Mouse (Mus musculus): ENCODE data around the gene Epha4. TPM values are rescaled to one million over a fixed set of nuclear protein-coding genes. Genes with fewer than 3 reads are reported as not detected.
A peak's percentile ranks its signal among the peaks of the same experiment; 100 is the strongest.

The Epha4 gene
- polyA plus RNA-seq, 1 experiment from 2014 or later, result 6.0 TPM

DNA sequence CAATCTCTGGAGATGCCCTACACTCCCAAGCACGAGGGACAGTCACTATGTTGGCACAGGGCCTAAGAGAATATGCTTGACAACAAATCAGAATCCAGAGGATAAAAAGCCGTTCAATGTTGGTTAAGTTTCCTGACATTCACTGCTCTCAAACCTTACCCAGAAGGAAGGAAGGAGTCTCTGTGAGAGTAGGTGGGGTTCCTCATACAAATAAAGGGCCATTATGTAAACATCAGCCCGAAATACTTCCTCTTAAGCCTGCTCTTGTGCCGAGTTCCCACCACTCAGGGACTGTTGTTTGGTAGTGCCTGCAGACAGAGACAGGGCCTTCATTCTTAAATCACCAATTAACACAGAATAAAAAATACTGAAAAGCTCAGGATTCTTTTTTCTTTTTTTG lies 72.9 kb downstream of the Epha4 start:
- H3K36me3 ChIP-seq (ENCODE audit: control insufficient read depth, insufficient read depth, low read length), result no peaks in the 10 kb centered on the region
- 9% methylated on average over 4 of the region's 4 CpGs for WGBS
- ATAC-seq, result peak; percentile 46; the same call in 1 of the 2 replicates

DNA sequence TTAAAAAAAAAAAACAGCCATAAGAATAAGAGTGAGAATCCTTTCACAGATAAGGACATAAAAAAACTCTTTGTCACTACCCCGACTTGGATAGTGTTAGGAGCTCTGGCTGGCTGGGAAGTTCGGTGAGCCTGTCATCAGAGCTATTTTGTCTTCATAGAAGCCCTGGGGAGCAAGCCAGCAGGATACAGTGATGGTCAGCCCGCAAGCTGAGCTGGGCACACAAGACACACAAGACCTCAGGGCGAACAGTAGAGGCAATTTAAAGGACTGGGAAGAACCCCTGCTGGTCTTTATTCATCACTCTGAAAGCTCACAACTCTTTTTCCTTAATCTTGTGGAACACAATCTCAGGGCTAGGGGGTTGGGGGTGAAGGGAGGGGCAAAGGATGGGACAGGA lies 73.5 kb downstream of the Epha4 start:
- H3K9me3 ChIP-seq (ENCODE audit: control insufficient read depth, low read length), result no peaks in the 10 kb centered on the region
- 58% methylated on average over 4 of the region's 4 CpGs for WGBS
- no peaks in the 10 kb centered on the region for H3K27me3 ChIP-seq (replicated peaks; ENCODE audit: control insufficient read depth, insufficient read depth, low read length)
- no peak for ATAC-seq
- no peak overlapping the region for H3K27ac ChIP-seq (ENCODE audit: low read length)
- H3K4me2 ChIP-seq (ENCODE audit: low read depth, low read length), result no peak overlapping the region
- H3K36me3 ChIP-seq (ENCODE audit: control insufficient read depth, insufficient read depth, low read length), result no peaks in the 10 kb centered on the region
- H3K4me3 ChIP-seq (ENCODE audit: low read length), result no peak overlapping the region
- H3K4me1 ChIP-seq (ENCODE audit: control insufficient read depth, insufficient read depth, low read length), result 0 out of 2 replicates have a peak, but pooled peaks cover 5% of the 10 kb centered on the region
- H3K9ac ChIP-seq (ENCODE audit: low read depth, low read length), result no peak overlapping the region

More for the DNA sequence above, 72.9 kb downstream of the Epha4 start:
- Histone ChIP-seq H3K27me3 (replicated peaks; ENCODE audit: control insufficient read depth, insufficient read depth, low read length) (no peaks in the 10 kb centered on the region), H3K9ac (ENCODE audit: low read depth, low read length) (no peak overlapping the region), H3K4me2 (ENCODE audit: low read depth, low read length) (no peak overlapping the region), H3K4me1 (ENCODE audit: control insufficient read depth, insufficient read depth, low read length) (peaks cover 6% of the 10 kb centered on the region; the same call in 1 of the 2 replicates), H3K9me3 (ENCODE audit: control insufficient read depth, low read length) (no peaks in the 10 kb centered on the region), H3K27ac (ENCODE audit: low read length) (no peak overlapping the region), H3K4me3 (ENCODE audit: low read length) (no peak overlapping the region)

DNA sequence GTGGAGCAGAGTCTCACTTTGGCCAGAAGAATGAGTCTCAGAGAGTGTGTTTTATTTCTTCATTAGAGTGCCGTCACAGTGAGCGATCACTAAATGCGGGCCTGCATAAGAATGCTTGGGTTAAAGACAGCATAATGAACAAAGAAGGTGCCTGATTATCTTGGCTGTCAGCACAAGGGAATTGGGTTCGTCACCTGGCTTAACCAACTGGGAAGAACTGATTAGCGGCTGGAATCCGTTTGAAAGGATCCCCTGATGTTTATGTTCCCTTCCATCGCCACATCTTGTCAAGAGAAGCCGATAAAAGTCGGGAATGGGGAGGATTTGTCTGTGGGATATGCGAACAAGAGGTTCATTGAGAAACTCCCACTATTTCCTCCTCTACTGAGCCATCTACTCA lies 74.4 kb downstream of the Epha4 start:
- WGBS, result 60% methylated on average over 10 of the region's 10 CpGs
- Histone ChIP-seq H3K9ac (ENCODE audit: low read depth, low read length) (no peak overlapping the region), H3K9me3 (ENCODE audit: control insufficient read depth, low read length) (no peaks in the 10 kb centered on the region), H3K4me1 (ENCODE audit: control insufficient read depth, insufficient read depth, low read length) (0 out of 2 replicates have a peak, but pooled peaks cover 5% of the 10 kb centered on the region), H3K4me2 (ENCODE audit: low read depth, low read length) (no peak overlapping the region), H3K27ac (ENCODE audit: low read length) (no peak overlapping the region), H3K36me3 (ENCODE audit: control insufficient read depth, insufficient read depth, low read length) (no peaks in the 10 kb centered on the region), H3K27me3 (replicated peaks; ENCODE audit: control insufficient read depth, insufficient read depth, low read length) (no peaks in the 10 kb centered on the region), H3K4me3 (ENCODE audit: low read length) (no peak overlapping the region)
- ATAC-seq, result no peak

DNA sequence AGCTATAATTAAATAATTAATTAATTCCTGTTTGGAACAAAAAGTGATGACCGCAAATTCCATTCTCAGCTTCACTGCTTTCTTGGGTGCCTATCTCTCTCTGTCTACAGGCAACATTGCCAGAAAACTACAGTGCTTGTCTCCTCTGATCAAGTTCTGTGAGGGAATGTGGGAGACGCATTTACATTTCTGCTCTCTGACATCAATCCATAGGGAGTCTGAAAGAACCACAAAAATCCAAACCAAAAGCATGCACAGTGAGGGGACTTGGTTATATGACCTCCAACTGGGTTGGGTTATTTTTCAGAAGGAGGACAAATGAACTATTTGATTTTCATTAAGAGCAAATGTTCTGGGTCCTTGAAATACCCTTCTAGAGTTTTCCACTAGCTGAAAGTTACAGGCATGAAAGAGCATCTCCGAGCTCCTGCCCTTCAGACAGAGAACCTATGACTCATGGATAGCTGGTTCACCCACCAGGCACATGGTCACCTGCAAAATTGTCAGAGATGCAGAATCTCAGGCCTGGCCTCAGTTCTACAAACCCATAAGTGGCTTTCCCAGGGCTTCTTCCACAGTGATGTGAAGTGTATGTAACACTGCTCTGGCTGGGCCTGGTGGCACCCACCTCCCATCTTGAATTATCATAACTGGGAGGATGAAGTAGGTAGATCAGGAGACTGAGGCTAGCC lies 75.4 kb downstream of the Epha4 start:
- Histone ChIP-seq H3K27me3 (replicated peaks; ENCODE audit: control insufficient read depth, insufficient read depth, low read length) (no peaks in the 10 kb centered on the region), H3K9me3 (ENCODE audit: control insufficient read depth, low read length) (no peaks in the 10 kb centered on the region), H3K36me3 (ENCODE audit: control insufficient read depth, insufficient read depth, low read length) (no peaks in the 10 kb centered on the region), H3K9ac (ENCODE audit: low read depth, low read length) (no peak overlapping the region), H3K27ac (ENCODE audit: low read length) (no peak overlapping the region), H3K4me2 (ENCODE audit: low read depth, low read length) (no peak overlapping the region), H3K4me3 (ENCODE audit: low read length) (no peak overlapping the region), H3K4me1 (ENCODE audit: control insufficient read depth, insufficient read depth, low read length) (0 out of 2 replicates have a peak, but pooled peaks cover 5% of the 10 kb centered on the region)
- no peak for ATAC-seq
- 90% methylated on average over 3 of the region's 3 CpGs for WGBS

DNA sequence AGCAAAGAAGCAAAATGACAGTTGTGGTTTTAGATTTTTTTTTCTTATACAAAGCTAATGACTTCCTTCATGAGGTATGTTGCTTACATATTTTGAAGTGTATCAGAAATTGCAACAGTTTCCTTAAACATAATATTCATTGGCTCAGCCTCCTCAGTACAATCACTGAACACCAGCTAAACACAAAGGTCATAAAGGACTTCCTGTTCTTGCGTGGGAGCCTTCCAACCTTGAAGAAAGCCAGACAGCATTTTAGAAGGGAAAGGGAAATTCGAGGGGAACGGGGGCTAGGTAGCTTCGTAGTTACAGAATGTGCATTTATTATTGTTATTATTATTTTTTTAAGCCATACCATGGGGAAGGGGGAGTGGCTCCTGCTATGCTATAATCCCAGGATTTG lies 76.2 kb downstream of the Epha4 start:
- H3K9me3 ChIP-seq (ENCODE audit: control insufficient read depth, low read length), result no peaks in the 10 kb centered on the region
- no peak overlapping the region for H3K4me3 ChIP-seq (ENCODE audit: low read length)
- WGBS, result 45% methylated on average over 4 of the region's 4 CpGs
- no peak overlapping the region for H3K4me2 ChIP-seq (ENCODE audit: low read depth, low read length)
- no peak overlapping the region for H3K9ac ChIP-seq (ENCODE audit: low read depth, low read length)
- no peak for ATAC-seq
- 0 out of 2 replicates have a peak, but pooled peaks cover 5% of the 10 kb centered on the region for H3K4me1 ChIP-seq (ENCODE audit: control insufficient read depth, insufficient read depth, low read length)
- no peaks in the 10 kb centered on the region for H3K27me3 ChIP-seq (replicated peaks; ENCODE audit: control insufficient read depth, insufficient read depth, low read length)
- no peaks in the 10 kb centered on the region for H3K36me3 ChIP-seq (ENCODE audit: control insufficient read depth, insufficient read depth, low read length)
- H3K27ac ChIP-seq (ENCODE audit: low read length), result no peak overlapping the region

DNA sequence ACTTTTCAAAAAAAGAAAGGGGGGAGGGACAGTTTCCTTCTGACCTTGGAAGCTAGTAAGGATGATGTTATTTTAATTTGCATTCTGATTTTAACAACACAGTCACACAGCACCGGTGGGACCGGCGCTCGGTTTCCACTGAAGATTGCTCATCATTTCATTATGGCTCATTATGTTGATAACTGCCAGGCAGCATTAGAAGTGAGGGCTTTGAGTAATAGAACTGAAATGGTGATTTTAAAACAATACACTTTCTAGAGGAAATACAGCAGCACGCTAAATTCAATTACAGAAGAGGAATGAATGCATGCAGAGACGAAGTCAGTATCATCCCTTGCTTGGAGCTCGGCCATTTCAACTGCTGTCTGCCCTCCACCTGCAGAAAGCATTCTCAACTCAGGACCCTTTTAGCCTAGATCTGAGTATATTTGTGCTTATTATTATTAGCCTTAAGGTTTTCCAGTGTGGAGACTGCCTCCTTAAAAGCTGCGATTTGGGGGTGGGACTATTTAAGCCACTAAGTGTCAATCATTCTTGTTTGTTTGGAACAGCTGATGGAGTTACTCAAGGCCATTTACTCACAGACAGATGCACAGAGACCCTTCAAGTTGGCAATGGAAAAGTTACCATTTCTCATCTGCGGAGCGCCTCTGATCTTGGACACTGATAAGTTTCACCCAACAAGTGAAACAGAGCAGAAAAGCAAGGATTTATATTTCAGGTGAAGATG lies 76.8 kb downstream of the Epha4 start:
- Histone ChIP-seq H3K36me3 (ENCODE audit: control insufficient read depth, insufficient read depth, low read length) (no peaks in the 10 kb centered on the region), H3K9ac (ENCODE audit: low read depth, low read length) (no peak overlapping the region), H3K9me3 (ENCODE audit: control insufficient read depth, low read length) (no peaks in the 10 kb centered on the region), H3K27me3 (replicated peaks; ENCODE audit: control insufficient read depth, insufficient read depth, low read length) (no peaks in the 10 kb centered on the region), H3K4me2 (ENCODE audit: low read depth, low read length) (no peak overlapping the region), H3K4me1 (ENCODE audit: control insufficient read depth, insufficient read depth, low read length) (0 out of 2 replicates have a peak, but pooled peaks cover 5% of the 10 kb centered on the region), H3K4me3 (ENCODE audit: low read length) (no peak overlapping the region), H3K27ac (ENCODE audit: low read length) (no peak overlapping the region)
- ATAC-seq, result no peak
- whole genome bisulfite sequencing, result 75% methylated on average over 10 of the region's 10 CpGs

DNA sequence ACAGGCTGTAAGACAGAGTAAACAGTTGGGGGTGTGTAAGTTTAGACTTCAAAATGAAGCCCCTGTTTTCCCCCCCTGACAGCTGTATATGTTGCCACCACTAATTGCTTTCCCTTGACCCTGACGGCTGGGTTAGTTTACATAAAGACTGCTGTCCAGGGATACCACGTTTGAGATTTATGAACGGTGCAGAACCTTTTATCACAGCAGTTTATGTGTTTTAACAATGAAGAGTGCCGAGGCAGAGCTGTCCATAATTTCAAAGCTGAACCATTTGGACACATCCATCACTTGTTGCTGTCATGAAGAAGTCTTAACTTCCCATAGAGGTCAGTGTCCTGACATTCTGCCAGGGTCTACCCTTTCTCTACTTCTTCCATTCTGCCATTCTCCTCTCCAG lies 79.8 kb downstream of the Epha4 start:
- H3K4me1 ChIP-seq (ENCODE audit: control insufficient read depth, insufficient read depth, low read length), result peaks cover 2% of the 10 kb centered on the region; the same call in 1 of the 2 replicates
- H3K4me3 ChIP-seq (ENCODE audit: low read length), result no peak overlapping the region
- H3K27me3 ChIP-seq (replicated peaks; ENCODE audit: control insufficient read depth, insufficient read depth, low read length), result no peaks in the 10 kb centered on the region
- no peak overlapping the region for H3K9ac ChIP-seq (ENCODE audit: low read depth, low read length)
- 9% methylated on average over 4 of the region's 4 CpGs for WGBS
- H3K4me2 ChIP-seq (ENCODE audit: low read depth, low read length), result no peak overlapping the region
- no peaks in the 10 kb centered on the region for H3K36me3 ChIP-seq (ENCODE audit: control insufficient read depth, insufficient read depth, low read length)
- H3K9me3 ChIP-seq (ENCODE audit: control insufficient read depth, low read length), result no peaks in the 10 kb centered on the region
- no peak overlapping the region for H3K27ac ChIP-seq (ENCODE audit: low read length)
- ATAC-seq, result no peak

DNA sequence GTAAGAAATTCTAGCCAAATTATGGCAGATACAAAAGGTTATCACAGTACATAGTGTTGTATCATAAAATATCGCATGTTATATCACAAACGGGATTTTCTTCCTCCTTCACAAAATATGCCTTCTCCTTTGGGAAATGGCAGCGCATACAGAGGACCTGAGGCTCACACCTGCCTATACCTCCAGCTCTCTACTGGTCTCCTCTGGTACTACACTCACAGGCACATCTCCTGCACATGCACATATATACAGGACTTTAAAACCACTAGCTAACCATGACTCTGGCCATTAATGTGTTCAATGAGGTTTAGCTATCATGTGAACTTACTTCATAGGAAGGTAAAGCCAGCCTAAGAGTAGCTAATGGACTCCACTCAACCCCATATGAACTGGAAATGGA lies 81.7 kb downstream of the Epha4 start:
- 88% methylated on average over 3 of the region's 3 CpGs for WGBS
- Histone ChIP-seq H3K27ac (ENCODE audit: low read length) (no peak overlapping the region), H3K27me3 (replicated peaks; ENCODE audit: control insufficient read depth, insufficient read depth, low read length) (no peaks in the 10 kb centered on the region), H3K4me1 (ENCODE audit: control insufficient read depth, insufficient read depth, low read length) (peaks cover 2% of the 10 kb centered on the region; the same call in 1 of the 2 replicates), H3K36me3 (ENCODE audit: control insufficient read depth, insufficient read depth, low read length) (no peaks in the 10 kb centered on the region), H3K4me3 (ENCODE audit: low read length) (no peak overlapping the region), H3K9me3 (ENCODE audit: control insufficient read depth, low read length) (no peaks in the 10 kb centered on the region), H3K9ac (ENCODE audit: low read depth, low read length) (no peak overlapping the region), H3K4me2 (ENCODE audit: low read depth, low read length) (no peak overlapping the region)
- ATAC-seq, result no peak

DNA sequence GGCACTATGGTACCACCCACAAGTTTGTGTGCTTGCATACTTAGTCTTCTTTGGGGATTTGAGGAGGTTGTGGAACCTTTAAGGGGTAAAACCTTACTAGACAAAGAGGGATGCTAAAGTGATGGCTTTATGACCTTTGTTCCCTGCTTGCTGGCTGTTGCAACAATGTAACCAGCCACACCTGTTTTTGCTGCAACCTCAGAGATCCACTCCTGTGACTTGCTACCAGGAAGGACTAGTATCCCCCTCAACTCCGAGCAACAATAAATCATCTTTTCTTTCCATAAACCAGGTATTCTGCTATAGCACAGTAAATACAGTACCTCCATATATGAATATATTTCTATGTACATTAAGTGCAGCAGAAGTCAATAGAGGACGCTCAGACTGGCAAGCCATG lies 82.4 kb downstream of the Epha4 start:
- Histone ChIP-seq H3K27me3 (replicated peaks; ENCODE audit: control insufficient read depth, insufficient read depth, low read length) (no peaks in the 10 kb centered on the region), H3K4me2 (ENCODE audit: low read depth, low read length) (no peak overlapping the region), H3K36me3 (ENCODE audit: control insufficient read depth, insufficient read depth, low read length) (no peaks in the 10 kb centered on the region), H3K27ac (ENCODE audit: low read length) (no peak overlapping the region), H3K4me3 (ENCODE audit: low read length) (no peak overlapping the region), H3K4me1 (ENCODE audit: control insufficient read depth, insufficient read depth, low read length) (peaks cover 2% of the 10 kb centered on the region; the same call in 1 of the 2 replicates), H3K9me3 (ENCODE audit: control insufficient read depth, low read length) (no peaks in the 10 kb centered on the region), H3K9ac (ENCODE audit: low read depth, low read length) (no peak overlapping the region)
- peak; percentile 60 for ATAC-seq
- 73% methylated on average over 2 of the region's 2 CpGs for WGBS
